8 mouse cellular contexts compared by ENCODE assay signal in genomic region chr8:117158135-117158761, GRCm38 (mm10). TPM values are rescaled to one million over a fixed set of nuclear protein-coding genes. Genes with fewer than 3 reads are reported as not detected.
DNase-seq lines count a peak whose midpoint lies in the region; ATAC-seq and TF ChIP-seq lines count a peak whose summit lies in the region.

TSS of gene Gan (plus strand) at chr8:117158135.

- peak within 1 kb of the TSS; percentile 84 for H3K4me3 ChIP-seq in thymus, adult 2 months (ENCODE audit: control insufficient read depth, insufficient read depth, low read length)
- H3K4me3 ChIP-seq in kidney, adult 2 months (ENCODE audit: insufficient read depth, low read depth, low read length): peak within 1 kb of the TSS; percentile 75
- peak within 1 kb of the TSS; percentile 94 for H3K4me3 ChIP-seq in limb, embryonic 12.5 days (replicated peaks)
- H3K4me3 ChIP-seq in midbrain, embryonic 13.5 days (replicated peaks): peak within 1 kb of the TSS; percentile 92

- no peaks in the 10 kb centered on the region for H3K27me3 ChIP-seq in thymus, adult 2 months (ENCODE audit: control insufficient read depth, insufficient read depth, low read length)
- H3K27me3 ChIP-seq in kidney, adult 2 months (replicated peaks; ENCODE audit: control insufficient read depth, insufficient read depth, low read length): no peaks in the 10 kb centered on the region
- no peaks in the 10 kb centered on the region for H3K27me3 ChIP-seq in limb, embryonic 12.5 days
- no peaks in the 10 kb centered on the region for H3K27me3 ChIP-seq in midbrain, embryonic 13.5 days

- peak within 1 kb of the TSS; percentile 92 for H3K9ac ChIP-seq in limb, embryonic 12.5 days (replicated peaks)
- H3K9ac ChIP-seq in midbrain, embryonic 13.5 days (replicated peaks): peak within 1 kb of the TSS; percentile 86

- H3K4me2 ChIP-seq in limb, embryonic 12.5 days: peak within 1 kb of the TSS; percentile 90
- H3K4me2 ChIP-seq in midbrain, embryonic 13.5 days (replicated peaks): peak within 1 kb of the TSS; percentile 80

- TF ChIP-seq CTCF in thymus, adult 2 months (IDR thresholded peaks at IDR 0.05; ENCODE audit: borderline replicate concordance, control insufficient read depth, extremely low read depth, insufficient read depth, low read length, poor library complexity): no peak
- no peak for TF ChIP-seq CTCF in kidney, adult 2 months (conservative IDR thresholded peaks at IDR 0.05; ENCODE audit: insufficient read depth, insufficient read length, low read depth, low read length)

- TF ChIP-seq POLR2A in thymus, adult 2 months (IDR thresholded peaks at IDR 0.05; ENCODE audit: control insufficient read depth, extremely low read depth, insufficient read depth, low read length, poor library complexity): no peak
- TF ChIP-seq POLR2A in kidney, adult 2 months (IDR thresholded peaks at IDR 0.05; ENCODE audit: low read depth, low read length): no peak

- DNase-seq in thymus, adult 2 months: no peak
- no peak for DNase-seq in thymus, postnatal 14 days
- DNase-seq in cerebellum, postnatal 10 days: peak; percentile 56 to 57
- peak; percentile 12 for DNase-seq in heart, adult 8-10 months (ENCODE audit: low spot score)
- peak; percentile 50 for DNase-seq in kidney, adult 2 months
- DNase-seq in spleen, postnatal 14 days (ENCODE audit: low spot score in 2 of 2): peak; percentile 24 to 39

- H3K27ac ChIP-seq in thymus, adult 2 months (ENCODE audit: control insufficient read depth, insufficient read depth, low read length): peak within 1 kb of the TSS; percentile 19; the same call in 1 of the 2 replicates
- H3K27ac ChIP-seq in kidney, adult 2 months (ENCODE audit: insufficient read depth, low read depth, low read length): peak within 1 kb of the TSS; percentile 56
- peak within 1 kb of the TSS; percentile 88 for H3K27ac ChIP-seq in limb, embryonic 12.5 days
- peak within 1 kb of the TSS; percentile 84 for H3K27ac ChIP-seq in midbrain, embryonic 13.5 days

- H3K36me3 ChIP-seq in thymus, adult 2 months (ENCODE audit: control insufficient read depth, insufficient read depth, low read length): no peaks in the 10 kb centered on the region
- no peaks in the 10 kb centered on the region for H3K36me3 ChIP-seq in kidney, adult 2 months (ENCODE audit: control insufficient read depth, insufficient read depth, low read length)
- H3K36me3 ChIP-seq in limb, embryonic 12.5 days: no peaks in the 10 kb centered on the region
- H3K36me3 ChIP-seq in midbrain, embryonic 13.5 days: no peaks in the 10 kb centered on the region

- peaks cover 15% of the 10 kb centered on the region for H3K4me1 ChIP-seq in thymus, adult 2 months (replicated peaks; ENCODE audit: control insufficient read depth, insufficient read depth, low read length)
- H3K4me1 ChIP-seq in kidney, adult 2 months (ENCODE audit: control insufficient read depth, insufficient read depth, low read length): peaks cover 11% of the 10 kb centered on the region
- H3K4me1 ChIP-seq in limb, embryonic 12.5 days (replicated peaks): peaks cover 19% of the 10 kb centered on the region
- H3K4me1 ChIP-seq in midbrain, embryonic 13.5 days (replicated peaks): peaks cover 42% of the 10 kb centered on the region

- under 1% methylated on average over 65 of the region's 65 CpGs for WGBS in thymus, adult 2 months
- WGBS in kidney, adult 2 months: under 1% methylated on average over 65 of the region's 65 CpGs
- under 1% methylated on average over 54 of the region's 65 CpGs for WGBS in limb, embryonic 12.5 days
- 1% methylated on average over 54 of the region's 65 CpGs for WGBS in midbrain, embryonic 13.5 days

- no peaks in the 10 kb centered on the region for H3K9me3 ChIP-seq in limb, embryonic 12.5 days
- no peaks in the 10 kb centered on the region for H3K9me3 ChIP-seq in midbrain, embryonic 13.5 days

- peak; percentile 76 for ATAC-seq in limb, embryonic 12.5 days (ENCODE audit: insufficient number of reproducible peaks, insufficient read depth, low FRiP score, low TSS enrichment, low read depth)
- peak; percentile 77; the same call in 1 of the 2 replicates for ATAC-seq in midbrain, embryonic 13.5 days

RNA-seq across cellular contexts. Expression of gene Gan, which starts in this region (rescaled TPM):
- polyA plus RNA-seq in thymus, adult 2 months (2012; rRNA removed): 6.3 and 7.1 TPM in 2 replicates
- 1 to 10 TPM; 4.3 to 5.2 (median 4.8) TPM for total RNA-seq in heart, adult 8-10 months (2022)
- polyA plus RNA-seq in kidney, adult 2 months (2012; rRNA removed): 3.1 and 3.4 TPM in 2 replicates
- polyA plus RNA-seq in limb, embryonic 12.5 days (2016; fragmentation: Nextera tagmentation; extraction: Ambion mirVana): 2.3 and 2.6 TPM in 2 replicates
- 2.9 and 3.0 TPM in 2 replicates for polyA plus RNA-seq in midbrain, embryonic 13.5 days (2015; fragmentation: Nextera tagmentation; extraction: Ambion mirVana)

Comparison
In these comparisons a context has a peak if more than half of its experiments do, and no peak if none do; other contexts are left out.
1. DNase-seq: peak in cerebellum, postnatal 10 days (2 of 2), heart, adult 8-10 months (single experiment), kidney, adult 2 months (single experiment) and spleen, postnatal 14 days (2 of 2); none in thymus, adult 2 months (single experiment) and thymus, postnatal 14 days (single experiment).
2. H3K27ac ChIP-seq: peak in every context shown above with its lines; median percentile 88 in limb, embryonic 12.5 days; 84 in midbrain, embryonic 13.5 days; 56 in kidney, adult 2 months; 19 in thymus, adult 2 months.
3. Peak in every context shown above with its lines, with median percentiles within 50 percentile points of each other: H3K4me3 ChIP-seq.